Mouse (Mus musculus) limb, embryonic 12.5 days (tissue): ENCODE results near the gene Tshz2. TPM values are rescaled to one million over a fixed set of nuclear protein-coding genes. Genes with fewer than 3 reads are reported as not detected.
"Not testable (repeated sequence)": the region's sequence is repeated elsewhere in the genome, so short reads cannot be mapped to it uniquely, and the experiment has no call there.

Experiments
- ATAC-seq: fragments of 200-750 bp; cut with Nextera tagmentation; 2 replicates; pipeline ENCODE4 v1.8.0; 2017; ENCODE audit warnings: low read depth, moderate TSS enrichment; ENCODE audit not compliant: insufficient number of reproducible peaks, insufficient read depth, low FRiP score, low TSS enrichment
- H3K27ac ChIP-seq: fragments of 300-500 bp; sonication (generic); 2 replicates; pipeline ENCODE4 v1.5.1; 2016; ENCODE audit warnings: mild to moderate bottlenecking, moderate library complexity
- H3K27me3 ChIP-seq: fragments of 300-500 bp; sonication (generic); 2 replicates; pipeline ENCODE4 v1.6.1; 2016; ENCODE audit warnings: mild to moderate bottlenecking, moderate library complexity
- H3K36me3 ChIP-seq: fragments of 300-500 bp; sonication (generic); 2 replicates; pipeline ENCODE4 v1.6.1; 2016; ENCODE audit warnings: mild to moderate bottlenecking, moderate library complexity
- H3K4me1 ChIP-seq: fragments of 300-500 bp; sonication (generic); replicated peaks from 2 replicates; pipeline ENCODE4 v1.6.1; 2016
- H3K4me2 ChIP-seq: fragments of 300-500 bp; sonication (generic); 2 replicates; pipeline ENCODE4 v1.6.1; 2016; ENCODE audit warnings: mild to moderate bottlenecking, moderate library complexity
- H3K4me3 ChIP-seq: fragments of 300-500 bp; sonication (generic); replicated peaks from 2 replicates; pipeline ENCODE4 v1.5.1; 2016; ENCODE audit warnings: mild to moderate bottlenecking
- H3K9ac ChIP-seq: fragments of 300-500 bp; sonication (generic); replicated peaks from 2 replicates; pipeline ENCODE4 v1.6.1; 2016; ENCODE audit warnings: mild to moderate bottlenecking, moderate library complexity
- H3K9me3 ChIP-seq: fragments of 300-500 bp; sonication (generic); 2 replicates; pipeline ENCODE4 v1.6.1; 2016; ENCODE audit warnings: mild to moderate bottlenecking, moderate library complexity
- WGBS: fragments of 180-500 bp; shearing (Covaris S2); methylation state at CpG from one replicate; pipeline ENCODE4 v1.1.7; 2016; 5-methylcytosine and 5-hydroxymethylcytosine counted together
- polyA plus RNA-seq: library from polyadenylated mRNA; unstranded; fragments of >200 nt; fragmentation: Nextera tagmentation; extraction: Ambion mirVana; gene quantifications from 2 replicates; pipeline ENCODE4 v1.2.1, GENCODE M21; 2016

Gene Tshz2
- polyA plus RNA-seq = 10.9 and 12.0 TPM in 2 replicates

DNA sequence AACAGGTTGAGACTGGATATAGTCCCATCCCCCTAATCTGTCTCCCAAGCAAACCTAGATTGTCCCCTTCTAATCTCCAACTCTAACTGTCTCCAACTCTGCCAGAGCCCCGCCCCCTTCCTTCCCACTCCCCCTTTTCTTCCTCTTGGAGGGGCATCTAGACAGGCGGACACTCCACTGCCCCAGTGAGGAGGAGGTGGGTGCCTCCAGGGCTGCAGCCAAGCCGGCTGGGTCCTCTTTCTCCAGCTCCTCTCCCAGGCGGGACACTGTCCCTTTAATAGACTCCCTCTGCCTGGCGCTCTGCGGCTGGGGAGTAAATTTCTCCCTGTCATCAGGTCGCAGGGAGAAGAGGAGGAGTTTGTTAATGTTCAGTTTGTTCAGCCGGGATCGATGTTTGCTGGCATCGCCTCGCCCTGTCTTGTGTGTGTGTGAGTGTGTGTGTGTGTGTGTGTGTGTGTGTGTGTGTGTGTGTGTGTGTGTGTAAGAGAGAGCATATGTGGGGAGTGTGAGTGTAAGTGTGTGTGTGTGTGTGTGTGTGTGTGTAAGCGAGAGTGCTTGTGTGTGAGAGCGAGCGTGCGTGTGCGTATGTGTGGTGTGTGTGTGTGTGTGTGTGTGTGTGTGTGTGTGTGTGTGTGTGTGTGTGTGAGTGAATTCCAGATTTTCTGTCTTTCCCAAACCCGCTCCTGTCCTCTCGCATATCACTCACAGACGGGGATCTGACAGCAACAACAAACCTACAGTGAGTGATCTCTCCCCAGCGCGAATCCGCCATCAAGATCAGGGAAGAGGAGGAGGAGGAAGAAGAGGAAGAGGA lies at the start of gene Tshz2:
Gene Tshz2 (plus strand): TSS at position 676 of the 814 bp plus-strand sequence.
- Histone ChIP-seq H3K4me1 (peaks cover 36% of the 10 kb centered on the region), H3K9ac (peak within 1 kb of the TSS; percentile 86)
- peak; percentile 63 for ATAC-seq

DNA sequence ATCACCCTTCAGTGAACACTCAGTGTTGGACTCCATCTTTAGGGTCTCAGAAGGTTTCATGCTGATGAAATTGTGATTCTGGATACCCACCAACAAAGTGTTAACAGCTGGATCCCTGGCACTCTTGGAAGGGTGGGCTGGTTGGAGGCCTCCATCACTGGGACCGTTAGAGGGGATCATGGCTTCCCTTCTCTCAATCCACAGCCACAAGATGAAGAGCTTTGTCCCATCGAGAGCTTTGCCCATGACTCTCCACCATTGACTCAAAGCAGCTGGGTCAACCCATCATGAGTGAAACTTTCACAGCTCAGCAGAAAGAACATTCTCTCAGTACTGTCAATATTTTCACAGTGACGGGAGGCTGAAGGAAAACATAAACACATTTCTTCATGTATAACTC lies 49.3 kb upstream of the Tshz2 start:
- Histone ChIP-seq H3K9me3 (no peaks in the 10 kb centered on the region), H3K27ac (no peak overlapping the region), H3K36me3 (no peaks in the 10 kb centered on the region), H3K4me2 (no peak overlapping the region), H3K4me3 (no peak overlapping the region), H3K27me3 (no peaks in the 10 kb centered on the region), H3K4me1 (0 out of 2 replicates have a peak, but pooled peaks cover 4% of the 10 kb centered on the region), H3K9ac (no peak overlapping the region)
- no peak for ATAC-seq
- 74% methylated on average over 3 of the region's 3 CpGs for WGBS

More for the DNA sequence above, at the start of gene Tshz2:
- under 1% methylated on average over 22 of the region's 22 CpGs for WGBS
- 0 out of 2 replicates have a peak, but pooled peaks cover 4% of the 10 kb centered on the region for H3K27me3 ChIP-seq
- no peaks in the 10 kb centered on the region for H3K9me3 ChIP-seq
- H3K36me3 ChIP-seq = no peaks in the 10 kb centered on the region
- H3K27ac ChIP-seq = peak within 1 kb of the TSS; percentile 82
- peak within 1 kb of the TSS; percentile 70 for H3K4me3 ChIP-seq
- H3K4me2 ChIP-seq = peak within 1 kb of the TSS; percentile 92

DNA sequence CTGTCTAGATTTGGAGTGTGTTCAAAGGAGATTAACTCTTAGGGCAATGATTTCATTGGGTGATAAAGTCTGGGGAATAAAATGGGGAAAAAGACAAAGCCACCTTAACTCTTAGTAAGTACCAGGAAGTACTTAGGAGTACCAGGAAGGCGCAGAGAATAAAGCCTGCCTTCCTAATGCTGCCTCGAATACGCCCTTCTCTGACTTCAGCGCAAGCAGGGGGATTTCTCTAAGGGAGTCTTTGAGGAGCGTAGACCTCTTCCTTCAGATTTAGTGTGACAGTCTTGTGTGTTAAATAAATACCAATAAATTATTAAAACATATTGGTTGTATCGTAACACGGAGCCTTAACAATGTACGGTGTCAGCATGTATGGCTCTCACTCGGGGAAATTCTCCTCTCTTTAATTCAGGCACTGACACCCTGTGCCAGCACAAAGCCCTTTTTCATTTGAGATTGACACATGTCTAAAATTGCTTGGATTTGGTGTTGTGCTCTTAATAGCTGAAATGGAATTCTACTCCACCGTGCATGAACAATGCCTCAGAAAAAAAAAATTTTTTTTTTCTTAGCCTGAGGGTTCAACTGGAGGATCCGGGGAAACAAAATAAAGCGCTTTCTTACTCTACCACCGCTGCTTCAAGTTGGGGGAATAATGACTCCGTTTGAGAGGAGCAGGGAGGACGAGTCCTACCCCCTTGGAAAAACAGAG lies 47.9 kb upstream of the Tshz2 start:
- ATAC-seq = no peak
- no peaks in the 10 kb centered on the region for H3K9me3 ChIP-seq
- WGBS = 78% methylated on average over 15 of the region's 15 CpGs
- H3K27me3 ChIP-seq = no peaks in the 10 kb centered on the region
- no peak overlapping the region for H3K4me2 ChIP-seq
- no peak overlapping the region for H3K4me3 ChIP-seq
- H3K27ac ChIP-seq = no peak overlapping the region
- H3K4me1 ChIP-seq = 0 out of 2 replicates have a peak, but pooled peaks cover 4% of the 10 kb centered on the region
- H3K36me3 ChIP-seq = no peaks in the 10 kb centered on the region
- no peak overlapping the region for H3K9ac ChIP-seq

DNA sequence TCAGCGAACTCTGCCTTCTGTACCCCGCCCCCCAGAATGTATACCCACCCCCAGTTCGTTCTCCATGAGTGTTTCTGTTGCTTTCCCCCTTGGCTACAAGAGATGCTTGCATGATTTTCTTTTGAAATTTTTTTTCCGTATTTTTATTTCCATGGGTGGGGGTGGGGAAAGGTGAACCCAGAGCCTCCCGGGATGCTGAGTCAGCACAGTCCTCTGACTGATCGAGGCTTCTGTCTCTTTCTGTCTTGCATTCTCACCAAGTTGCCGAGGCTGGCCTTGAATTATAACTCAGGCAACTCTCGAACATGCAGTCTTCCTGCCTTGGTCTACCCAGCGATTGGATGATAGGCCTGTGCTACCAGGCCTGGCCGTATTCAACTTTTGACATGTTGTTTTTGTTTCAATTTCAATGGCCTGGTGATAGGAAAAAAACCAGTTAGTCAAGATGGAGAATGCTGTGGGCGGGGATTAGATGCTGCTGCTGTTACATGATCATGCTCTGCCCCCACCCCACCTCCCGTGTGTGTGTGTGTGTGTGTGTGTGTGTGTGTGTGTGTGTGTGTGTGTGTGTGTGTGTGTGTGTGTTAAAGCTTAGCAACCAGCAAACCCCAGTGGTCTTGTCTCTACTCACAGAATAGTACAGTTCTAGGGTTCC lies 47.1 kb upstream of the Tshz2 start:
- no peak overlapping the region for H3K27ac ChIP-seq

DNA sequence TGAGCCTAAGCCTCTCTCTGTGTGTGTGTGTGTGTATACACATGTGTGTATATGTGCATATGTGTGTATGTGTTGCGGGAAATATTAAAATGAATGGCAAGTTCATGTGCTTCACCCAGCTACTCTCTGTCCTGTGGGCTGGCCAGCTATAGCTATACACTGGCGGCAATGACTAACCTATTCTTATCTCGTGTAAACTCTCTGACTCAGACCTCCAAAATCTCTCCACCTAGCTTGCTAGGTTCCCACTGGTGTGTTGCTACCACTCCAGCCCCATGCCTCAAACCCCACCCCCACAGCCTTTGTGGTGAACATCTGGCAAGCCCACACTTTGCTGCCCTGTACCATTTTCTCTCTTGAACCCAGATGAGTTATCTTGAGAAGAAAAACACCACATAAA lies 46.1 kb upstream of the Tshz2 start:
- WGBS = 87% methylated on average over 3 of the region's 3 CpGs
- Histone ChIP-seq H3K27ac (no peak overlapping the region), H3K4me3 (no peak overlapping the region), H3K9me3 (no peaks in the 10 kb centered on the region), H3K9ac (no peak overlapping the region), H3K4me2 (no peak overlapping the region), H3K27me3 (no peaks in the 10 kb centered on the region), H3K36me3 (no peaks in the 10 kb centered on the region), H3K4me1 (peaks cover 14% of the 10 kb centered on the region)
- ATAC-seq = no peak

More for the DNA sequence above, 47.1 kb upstream of the Tshz2 start:
- Histone ChIP-seq H3K4me1 (peaks cover 7% of the 10 kb centered on the region), H3K9ac (no peak overlapping the region), H3K4me2 (no peak overlapping the region), H3K4me3 (no peak overlapping the region), H3K36me3 (no peaks in the 10 kb centered on the region), H3K9me3 (no peaks in the 10 kb centered on the region), H3K27me3 (no peaks in the 10 kb centered on the region)
- ATAC-seq = no peak
- 79% methylated on average over 12 of the region's 12 CpGs for WGBS

DNA sequence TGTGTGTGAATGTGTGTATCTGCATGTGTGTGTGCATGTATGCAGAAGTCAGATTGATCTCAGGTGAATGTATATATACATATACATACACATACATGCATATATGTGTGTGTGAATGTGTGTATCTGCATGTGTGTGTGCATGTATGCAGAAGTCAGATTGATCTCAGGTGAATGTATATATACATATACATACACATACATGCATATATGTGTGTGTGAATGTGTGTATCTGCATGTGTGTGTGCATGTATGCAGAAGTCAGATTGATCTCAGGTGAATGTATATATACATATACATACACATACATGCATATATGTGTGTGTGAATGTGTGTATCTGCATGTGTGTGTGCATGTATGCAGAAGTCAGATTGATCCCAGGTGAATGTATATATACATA lies 45.2 kb upstream of the Tshz2 start, which contains the start of gene Gm11011:
Gene Gm11011 (minus strand): TSS at position 101 of the 400 bp plus-strand sequence.
- not testable (repeated sequence) for H3K9ac ChIP-seq, H3K27ac ChIP-seq, H3K27me3 ChIP-seq, H3K9me3 ChIP-seq, H3K4me3 ChIP-seq, ATAC-seq, H3K36me3 ChIP-seq, H3K4me2 ChIP-seq
- H3K4me1 ChIP-seq = peaks cover 14% of the 10 kb centered on the region

DNA sequence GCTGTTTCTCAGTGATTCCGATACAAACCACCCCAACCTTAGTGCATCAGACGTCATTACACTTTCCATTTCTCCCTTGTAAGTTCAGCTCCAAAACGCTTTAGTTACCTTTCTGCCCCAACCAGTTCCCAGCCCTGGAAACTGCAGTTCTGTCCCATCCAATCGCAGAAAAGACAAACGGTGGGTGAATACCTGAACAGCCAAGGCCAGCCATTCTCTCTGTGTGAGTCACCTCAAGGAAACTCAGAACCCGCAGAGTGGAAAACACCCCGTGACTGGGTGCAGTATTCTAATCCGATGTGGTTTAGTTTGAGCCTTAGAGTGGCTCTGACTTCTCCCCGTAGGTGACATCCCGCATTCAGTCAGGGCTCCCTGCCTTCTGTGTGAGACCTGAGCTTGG lies 43.1 kb upstream of the Tshz2 start:
- Histone ChIP-seq H3K9ac (no peak overlapping the region), H3K36me3 (no peaks in the 10 kb centered on the region), H3K9me3 (no peaks in the 10 kb centered on the region), H3K4me1 (peaks cover 14% of the 10 kb centered on the region), H3K4me3 (no peak overlapping the region), H3K27ac (no peak overlapping the region), H3K27me3 (no peaks in the 10 kb centered on the region), H3K4me2 (no peak overlapping the region)
- 90% methylated on average over 10 of the region's 10 CpGs for WGBS
- no peak for ATAC-seq

DNA sequence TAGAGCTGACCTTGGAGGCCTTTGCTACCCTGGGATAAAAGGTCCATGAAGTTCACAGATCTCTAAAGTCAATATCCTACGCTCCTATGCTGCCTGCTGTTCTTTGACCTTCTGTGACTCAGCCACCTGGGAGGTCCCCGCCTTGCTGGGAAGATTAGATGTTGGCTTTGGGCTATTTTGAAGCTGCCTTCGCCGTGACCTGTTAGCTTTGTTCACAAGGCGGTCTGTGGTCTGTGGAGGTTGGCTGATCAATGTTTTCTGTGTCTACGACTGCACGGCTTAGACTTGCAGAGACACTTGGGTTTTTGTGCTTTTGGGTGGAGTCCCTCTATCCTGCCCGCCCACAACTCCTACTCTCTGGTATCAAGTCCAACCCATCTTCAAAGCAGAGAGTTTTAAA lies 42.4 kb upstream of the Tshz2 start:
- Histone ChIP-seq H3K27ac (no peak overlapping the region), H3K36me3 (no peaks in the 10 kb centered on the region), H3K4me1 (peaks cover 14% of the 10 kb centered on the region), H3K27me3 (no peaks in the 10 kb centered on the region), H3K4me3 (no peak overlapping the region), H3K9ac (no peak overlapping the region), H3K9me3 (no peaks in the 10 kb centered on the region), H3K4me2 (no peak overlapping the region)
- 70% methylated on average over 8 of the region's 8 CpGs for WGBS
- ATAC-seq = no peak

DNA sequence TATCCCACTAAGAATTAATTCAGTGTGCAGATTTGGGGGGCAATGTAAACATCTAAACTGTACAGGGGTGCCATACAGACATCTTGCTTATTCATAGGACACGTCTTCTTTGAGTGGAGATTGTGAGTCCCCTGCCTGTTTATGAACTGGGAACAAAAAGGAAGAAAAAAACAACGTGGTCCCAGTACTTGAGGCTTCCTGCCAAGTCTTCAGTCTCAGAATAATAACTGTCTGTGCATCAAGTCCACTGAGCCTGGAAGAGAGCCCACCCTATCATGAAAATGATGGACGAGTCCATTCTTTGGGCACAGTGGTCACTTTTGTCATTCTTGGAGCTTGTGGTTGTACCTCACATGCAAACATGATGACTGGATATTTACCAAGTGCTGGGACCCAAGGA lies 39.1 kb upstream of the Tshz2 start:
- no peaks in the 10 kb centered on the region for H3K9me3 ChIP-seq
- H3K9ac ChIP-seq = no peak overlapping the region
- 78% methylated on average over 3 of the region's 3 CpGs for WGBS
- no peak overlapping the region for H3K4me3 ChIP-seq
- H3K36me3 ChIP-seq = no peaks in the 10 kb centered on the region
- H3K4me1 ChIP-seq = peaks cover 9% of the 10 kb centered on the region
- H3K4me2 ChIP-seq = no peak overlapping the region
- no peak overlapping the region for H3K27ac ChIP-seq
- no peaks in the 10 kb centered on the region for H3K27me3 ChIP-seq
- no peak for ATAC-seq

DNA sequence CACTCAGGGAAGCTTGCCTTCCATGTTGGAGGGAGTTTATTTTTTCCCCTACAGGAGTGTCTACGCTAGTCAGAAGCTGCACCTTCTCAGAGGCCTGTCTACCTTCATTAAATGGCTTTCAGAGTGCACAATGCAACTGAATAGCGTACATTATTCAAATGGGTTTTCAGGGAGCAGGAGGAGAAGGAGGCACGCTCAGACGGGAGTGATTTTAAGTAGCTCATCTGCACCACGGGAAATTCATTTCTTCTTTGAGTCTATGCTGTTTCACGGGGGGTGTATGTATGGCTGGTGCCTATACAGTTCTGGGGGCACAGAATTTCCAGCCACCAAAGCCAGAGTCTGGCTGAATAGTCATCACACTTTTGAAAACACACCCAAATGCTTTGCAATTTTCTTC lies 35.5 kb upstream of the Tshz2 start:
- no peaks in the 10 kb centered on the region for H3K27me3 ChIP-seq
- no peak for ATAC-seq
- H3K36me3 ChIP-seq = no peaks in the 10 kb centered on the region

DNA sequence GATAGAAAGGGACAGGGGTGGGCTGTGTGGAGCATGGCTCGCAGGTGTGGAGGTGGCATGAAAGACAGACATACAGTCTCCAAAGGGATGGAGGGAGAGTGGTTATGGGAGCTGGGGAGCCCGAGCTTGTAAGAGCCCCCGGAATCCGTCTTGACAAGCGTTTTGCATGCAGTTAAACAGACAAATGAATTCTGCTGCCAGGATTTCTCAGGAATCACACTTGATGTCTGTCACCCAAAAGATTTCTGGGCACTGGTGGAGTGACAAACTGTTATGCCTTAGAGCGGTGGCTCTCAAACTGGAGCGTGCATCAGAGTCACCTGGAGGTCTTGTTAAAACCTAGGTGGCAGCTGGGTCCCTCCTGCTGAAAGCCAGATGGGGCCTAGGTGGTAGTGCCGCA lies 34.8 kb upstream of the Tshz2 start:
- WGBS = 82% methylated on average over 8 of the region's 8 CpGs
- H3K9ac ChIP-seq = no peak overlapping the region
- H3K27ac ChIP-seq = no peak overlapping the region
- no peak overlapping the region for H3K4me2 ChIP-seq
- H3K4me3 ChIP-seq = no peak overlapping the region
- H3K36me3 ChIP-seq = no peaks in the 10 kb centered on the region
- no peak for ATAC-seq
- H3K9me3 ChIP-seq = no peaks in the 10 kb centered on the region
- H3K4me1 ChIP-seq = peaks cover 10% of the 10 kb centered on the region
- no peaks in the 10 kb centered on the region for H3K27me3 ChIP-seq

More for the DNA sequence above, 35.5 kb upstream of the Tshz2 start:
- H3K27ac ChIP-seq = no peak overlapping the region
- H3K9me3 ChIP-seq = no peaks in the 10 kb centered on the region
- no peak overlapping the region for H3K9ac ChIP-seq
- no peak overlapping the region for H3K4me3 ChIP-seq
- WGBS = 82% methylated on average over 6 of the region's 6 CpGs
- no peak overlapping the region for H3K4me2 ChIP-seq
- peaks cover 10% of the 10 kb centered on the region for H3K4me1 ChIP-seq
